Mouse (Mus musculus) macrophage (primary cell): ENCODE data around the gene 1700066M21Rik. TPM values are rescaled to one million over a fixed set of nuclear protein-coding genes. Genes with fewer than 3 reads are reported as not detected.

Experiments
- H3K27ac ChIP-seq: fragments of 350-480 bp; formaldehyde crosslinking; 2 replicates; pipeline ENCODE4 v1.9.0; 2021
- H3K36me3 ChIP-seq: fragments of 350-480 bp; formaldehyde crosslinking; 2 replicates; pipeline ENCODE4 v1.9.0; 2021; ENCODE audit errors: inconsistent target
- H3K4me3 ChIP-seq: fragments of 350-480 bp; formaldehyde crosslinking; 2 replicates; pipeline ENCODE4 v1.9.0; 2021; ENCODE audit errors: inconsistent target
- H3K79me2 ChIP-seq: fragments of 350-480 bp; formaldehyde crosslinking; 2 replicates; pipeline ENCODE4 v1.9.0; 2021; ENCODE audit errors: inconsistent target
- WGBS: methylation state at CpG from one replicate; pipeline ENCODE4 v1.1.7; 2026; ENCODE audit warnings: inconsistent platforms; ENCODE audit not compliant: missing documents; 5-methylcytosine and 5-hydroxymethylcytosine counted together
- polyA plus RNA-seq: library from polyadenylated mRNA; stranded (reverse); fragments of 250-400 nt; gene quantifications from 3 replicates; pipeline ENCODE4 v1.2.4, GENCODE M21; 2018; ENCODE audit warnings: inconsistent platforms

The 1700066M21Rik gene
- polyA plus RNA-seq, 1 experiment from 2014 or later: 6.1 TPM

GRCm38 (mm10) chr1:57413397-57413796 lies 36.0 kb downstream of the 1700066M21Rik start:
- WGBS: 91% methylated on average over 2 of the region's 2 CpGs
- H3K4me3 ChIP-seq: no peak overlapping the region
- H3K36me3 ChIP-seq: peaks cover 28% of the 10 kb centered on the region
- H3K79me2 ChIP-seq: peaks cover 18% of the 10 kb centered on the region
- no peak overlapping the region for H3K27ac ChIP-seq

GRCm38 (mm10) chr1:57423696-57424095 lies 46.3 kb downstream of the 1700066M21Rik start:
- 7% methylated on average over 1 of the region's 1 CpGs for WGBS
- no peak overlapping the region for H3K27ac ChIP-seq
- H3K4me3 ChIP-seq: no peak overlapping the region
- no peaks in the 10 kb centered on the region for H3K79me2 ChIP-seq
- no peaks in the 10 kb centered on the region for H3K36me3 ChIP-seq

- H3K79me2 ChIP-seq: no peaks in the 10 kb centered on the region
- H3K36me3 ChIP-seq: no peaks in the 10 kb centered on the region
- H3K4me3 ChIP-seq: no peak overlapping the region
- H3K27ac ChIP-seq: no peak overlapping the region
- WGBS: 58% methylated on average over 16 of the region's 16 CpGs
Measured at GRCm38 (mm10) chr1:57428368-57429308, 51.2 kb downstream of the 1700066M21Rik start.

DNA sequence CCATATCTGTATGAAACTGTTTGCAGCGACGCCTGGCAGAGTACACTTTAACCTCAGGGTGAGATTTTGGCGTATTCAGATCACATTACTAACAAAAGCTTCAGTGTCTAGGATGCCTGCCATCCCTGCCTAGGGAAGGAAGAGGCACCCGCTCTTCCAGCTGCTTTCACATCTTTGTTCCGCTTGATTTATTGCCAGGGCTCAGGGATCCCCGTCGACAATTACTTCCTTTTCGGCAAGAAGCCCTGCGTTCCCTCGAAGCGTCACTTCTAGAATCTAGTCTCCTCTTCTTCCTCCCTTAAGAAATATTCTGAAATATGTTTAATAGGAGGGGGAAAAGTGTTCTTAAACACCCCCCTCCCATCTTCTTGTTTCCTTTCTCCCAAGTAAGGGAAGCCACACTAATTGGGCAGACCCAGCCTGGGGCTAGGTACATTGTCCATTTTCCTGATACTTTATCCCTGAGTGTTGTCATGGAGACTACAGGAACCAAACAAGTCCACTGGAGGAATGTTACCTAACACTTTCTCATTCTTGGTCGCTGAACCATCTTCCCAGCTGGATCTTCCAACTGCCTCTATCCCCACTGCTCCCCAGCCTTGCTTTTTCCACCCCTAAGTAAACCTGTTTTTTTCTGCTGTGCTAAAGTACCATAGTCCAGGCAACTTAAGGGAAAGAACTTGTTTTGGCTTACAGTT lies 52.5 kb downstream of the 1700066M21Rik start:
- WGBS: 5% methylated on average over 8 of the region's 12 CpGs
- no peak overlapping the region for H3K4me3 ChIP-seq
- H3K36me3 ChIP-seq: no peaks in the 10 kb centered on the region
- H3K27ac ChIP-seq: no peak overlapping the region
- no peaks in the 10 kb centered on the region for H3K79me2 ChIP-seq

DNA sequence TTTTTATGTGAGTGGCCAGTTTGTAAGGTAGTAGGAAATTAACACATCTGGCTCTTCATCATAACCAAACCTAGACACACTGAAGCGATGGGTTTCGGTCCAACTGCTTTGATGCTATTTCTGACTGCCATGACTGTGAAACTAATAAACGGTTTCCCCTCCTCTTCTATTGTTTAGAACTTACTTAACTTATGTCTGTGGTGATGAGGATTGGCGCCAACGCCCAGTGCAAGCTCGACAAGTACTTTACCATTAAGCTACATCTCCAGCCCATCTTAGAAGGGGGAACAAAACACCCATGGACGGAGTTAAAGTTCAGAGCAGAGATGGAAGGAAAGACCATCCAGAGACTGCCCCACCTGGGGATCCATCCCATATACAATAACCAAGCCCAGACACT lies 55.7 kb downstream of the 1700066M21Rik start:
- H3K79me2 ChIP-seq: no peaks in the 10 kb centered on the region
- 94% methylated on average over 7 of the region's 7 CpGs for WGBS
- H3K27ac ChIP-seq: no peak overlapping the region
- no peaks in the 10 kb centered on the region for H3K36me3 ChIP-seq
- no peak overlapping the region for H3K4me3 ChIP-seq

Other genes with a start within 250 kb of the 1700066M21Rik start
- 6.5 to 8.8 TPM (median 6.8 TPM) in 3 replicates for gene Maip1, start 28.7 kb downstream of the 1700066M21Rik start, polyA plus RNA-seq
- gene Tyw5, start 29.5 kb downstream of the 1700066M21Rik start, polyA plus RNA-seq: 9.1 to 18.1 TPM (median 15.8 TPM) in 3 replicates